Mouse (Mus musculus): Measurements from ENCODE around the gene Gm21698. TPM values are rescaled to one million over a fixed set of nuclear protein-coding genes. Genes with fewer than 3 reads are reported as not detected.

Gene Gm21698
- polyA plus RNA-seq, 1 experiment from 2014 or later: 0.08 TPM

Other genes with a start within 250 kb of the Gm21698 start
- 7.5 and 7.9 TPM in 2 replicates for gene Actr3b, start 228.7 kb downstream of the Gm21698 start, polyA plus RNA-seq (2016; fragmentation: Nextera tagmentation; extraction: Ambion mirVana)
- gene Gm21663, start 46.3 kb downstream of the Gm21698 start, polyA plus RNA-seq (2016; fragmentation: Nextera tagmentation; extraction: Ambion mirVana): 0.10 TPM in 1 of 2 replicates, not detected in the other
- not detected in 2 replicates for gene Gm21671, start 34.2 kb downstream of the Gm21698 start, polyA plus RNA-seq (2016; fragmentation: Nextera tagmentation; extraction: Ambion mirVana)
- gene Gm21680, start 16.0 kb downstream of the Gm21698 start, polyA plus RNA-seq (2016; fragmentation: Nextera tagmentation; extraction: Ambion mirVana): not detected in 2 replicates
- not detected in 2 replicates for gene Gm1979, start 16.1 kb upstream of the Gm21698 start, polyA plus RNA-seq (2016; fragmentation: Nextera tagmentation; extraction: Ambion mirVana)
- not detected in 2 replicates for gene Gm5862, start 34.3 kb upstream of the Gm21698 start, polyA plus RNA-seq (2016; fragmentation: Nextera tagmentation; extraction: Ambion mirVana)
- gene Speer4a, start 50.9 kb upstream of the Gm21698 start, polyA plus RNA-seq (2016; fragmentation: Nextera tagmentation; extraction: Ambion mirVana): 0.16 TPM in 1 of 2 replicates, not detected in the other
- gene Gm7347, start 69.9 kb upstream of the Gm21698 start, polyA plus RNA-seq (2016; fragmentation: Nextera tagmentation; extraction: Ambion mirVana): not detected in 2 replicates
- not detected in 2 replicates for gene Gm10471, start 100.6 kb upstream of the Gm21698 start, polyA plus RNA-seq (2016; fragmentation: Nextera tagmentation; extraction: Ambion mirVana)
- gene 5031410I06Rik, start 116.7 kb upstream of the Gm21698 start, polyA plus RNA-seq (2016; fragmentation: Nextera tagmentation; extraction: Ambion mirVana): 0.07 and 0.09 TPM in 2 replicates
- not detected in 2 replicates for gene Gm10220, start 132.8 kb upstream of the Gm21698 start, polyA plus RNA-seq (2016; fragmentation: Nextera tagmentation; extraction: Ambion mirVana)